13 mouse cellular contexts compared by ENCODE assay signal in genomic region chr2:3907026-3907425, GRCm38 (mm10).
"Had no signal": no experiment of that assay in that cellular context is flagged by ENCODE, and none has a peak within 500 bp of the region (broad histone marks: within the 10 kb centered on the region; RNA-seq: fewer than 3 reads in every experiment).

No protein-coding gene starts in this region.

- DNase-seq: lung, adult 18-20 months; lung, embryonic 14.5 days; lung, postnatal 10 days; lung, postnatal 4 days; midbrain, embryonic 14.5 days; retina, postnatal 1 day; right cerebral cortex, adult 18-20 months; right cerebral cortex, postnatal 25 days; right cerebral cortex, postnatal 4 days; spleen, adult 18-20 months; thymus, adult 18-20 months; thymus, postnatal 14 days; thymus, postnatal 36 days had no signal
